Mouse (Mus musculus) mesoderm, embryonic 11.5 days (tissue): ENCODE measurements around the gene Ugt2b34.
"Not testable (repeated sequence)": the region's sequence is repeated elsewhere in the genome, so short reads cannot be mapped to it uniquely, and the experiment has no call there.

Experiments used
- DNase-seq: peaks from one replicate; pipeline ENCODE4 v3.0.0-alpha.2; 2012; ENCODE audit warnings: low read depth, low spot score

Gene Ugt2b34

GRCm38 (mm10) chr5:86906758-86907157 lies at the start of gene Ugt2b34:
Gene Ugt2b34, minus strand, starts transcription at chr5:86906937.
- DNase-seq, result no peak

- no peak for DNase-seq
Measured at GRCm38 (mm10) chr5:86942111-86942510, 35.4 kb upstream of the Ugt2b34 start.

GRCm38 (mm10) chr5:86926426-86926825 lies 19.7 kb upstream of the Ugt2b34 start, which contains the start of gene Ugt2b1:
Gene Ugt2b1, minus strand, starts transcription at chr5:86926530.
- DNase-seq, result no peak

GRCm38 (mm10) chr5:86920661-86921233 lies 14.0 kb upstream of the Ugt2b34 start:
- no peak for DNase-seq

- no peak for DNase-seq
Measured at GRCm38 (mm10) chr5:86911357-86912099, 4.8 kb upstream of the Ugt2b34 start.

GRCm38 (mm10) chr5:86910770-86911169 lies 4.0 kb upstream of the Ugt2b34 start:
- DNase-seq, result no peak

GRCm38 (mm10) chr5:86889933-86890332 lies 16.8 kb downstream of the Ugt2b34 start:
- DNase-seq, result no peak

GRCm38 (mm10) chr5:86888420-86888819 lies 18.3 kb downstream of the Ugt2b34 start:
- DNase-seq, result no peak

GRCm38 (mm10) chr5:86887081-86887480 lies 19.7 kb downstream of the Ugt2b34 start:
- DNase-seq, result no peak

GRCm38 (mm10) chr5:86886620-86887019 lies 20.1 kb downstream of the Ugt2b34 start:
- DNase-seq, result no peak

GRCm38 (mm10) chr5:86871877-86872276 lies 34.9 kb downstream of the Ugt2b34 start:
- DNase-seq, result no peak

- no peak for DNase-seq
Measured at GRCm38 (mm10) chr5:86858336-86858735, 48.4 kb downstream of the Ugt2b34 start.

- no peak for DNase-seq
Measured at GRCm38 (mm10) chr5:86857682-86858081, 49.1 kb downstream of the Ugt2b34 start.

- not testable (repeated sequence) for DNase-seq
Measured at GRCm38 (mm10) chr5:86856505-86856904, 50.2 kb downstream of the Ugt2b34 start.

- DNase-seq, result no peak
Measured at GRCm38 (mm10) chr5:86851658-86852057, 55.1 kb downstream of the Ugt2b34 start.

GRCm38 (mm10) chr5:86850104-86850503 lies 56.6 kb downstream of the Ugt2b34 start:
- peak; percentile 39 for DNase-seq

- DNase-seq, result not testable (repeated sequence)
Measured at GRCm38 (mm10) chr5:86841261-86841660, 65.5 kb downstream of the Ugt2b34 start.

GRCm38 (mm10) chr5:86840207-86840606 lies 66.5 kb downstream of the Ugt2b34 start:
- DNase-seq, result no peak
